Comparison of ENCODE assay signal across 16 mouse cellular contexts in genomic region chr10:106010131-106010530, GRCm38 (mm10).
DNase-seq lines count a peak whose midpoint lies in the region.
"Had no signal": no experiment of that assay in that cellular context is flagged by ENCODE, and none has a peak within 500 bp of the region (broad histone marks: within the 10 kb centered on the region; RNA-seq: fewer than 3 reads in every experiment).

No protein-coding gene starts in this region.

- intact Hi-C loops in left cerebral cortex, postnatal 25 days (cut with DNase I), result no loop called here

- DNase-seq in frontal cortex, postnatal 36 days (ENCODE audit: low spot score in 2 of 2), result peak; percentile 8 to 48
- no peak for DNase-seq in frontal cortex, postnatal 10 days (ENCODE audit: low spot score in 2 of 2)
- DNase-seq in left cerebral cortex, postnatal 25 days (ENCODE audit: low spot score in 2 of 2), result peak; percentile 3 to 72
- DNase-seq in left cerebral cortex, adult 11 months (ENCODE audit: low spot score), result no peak
- peak; percentile 10 for DNase-seq in brain, embryonic 18.5 days (ENCODE audit: low read depth, low spot score)
- peak; percentile 8 for DNase-seq in mesoderm, embryonic 11.5 days (ENCODE audit: low read depth, low spot score)
- DNase-seq in spleen, postnatal 36 days (ENCODE audit: low spot score in 2 of 2), result no peak
- DNase-seq: adrenal gland, adult 2 months; cerebellum, adult 9-11 months; gastrocnemius, postnatal 10 days; heart, adult 11 months; heart, postnatal 36 days; kidney, adult 2 months; kidney, postnatal 10 days; liver, embryonic 13.5 days; lung, postnatal 4 days had no signal

Comparison
In these comparisons a context has a peak if more than half of its experiments do, and no peak if none do; other contexts are left out.
1. DNase-seq: peak in frontal cortex, postnatal 36 days (2 of 2), left cerebral cortex, postnatal 25 days (2 of 2), brain, embryonic 18.5 days (single experiment) and mesoderm, embryonic 11.5 days (single experiment); none in frontal cortex, postnatal 10 days (0 of 2), left cerebral cortex, adult 11 months (single experiment) and spleen, postnatal 36 days (0 of 2).